Mouse (Mus musculus): ENCODE results near the gene Wdr78.

Wdr78 gene

GRCm38 (mm10) chr4:103056909-103057308 is 57.4 kb downstream of the Wdr78 start:
- DNase-seq (ENCODE audit: low spot score) = no peak

DNA sequence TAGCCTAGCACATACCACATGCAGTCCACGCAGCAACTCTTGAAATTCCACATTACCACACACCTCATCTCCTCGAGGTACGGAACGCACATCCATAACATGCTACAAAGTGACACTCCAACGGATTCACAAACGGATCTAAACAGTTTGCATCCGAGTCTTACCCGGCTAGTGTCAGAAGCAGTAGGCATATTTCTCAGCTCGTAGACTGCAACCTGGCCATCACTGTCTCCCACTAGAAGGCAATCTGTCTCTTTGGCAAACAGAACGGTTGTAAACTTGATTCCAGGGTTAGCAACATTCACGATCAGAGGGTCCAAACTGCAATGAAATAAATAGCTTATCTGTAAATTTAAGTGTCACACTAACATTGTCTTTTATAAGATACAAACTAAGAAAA is 66.3 kb downstream of the Wdr78 start:
- no peak for DNase-seq (ENCODE audit: low spot score)

DNA sequence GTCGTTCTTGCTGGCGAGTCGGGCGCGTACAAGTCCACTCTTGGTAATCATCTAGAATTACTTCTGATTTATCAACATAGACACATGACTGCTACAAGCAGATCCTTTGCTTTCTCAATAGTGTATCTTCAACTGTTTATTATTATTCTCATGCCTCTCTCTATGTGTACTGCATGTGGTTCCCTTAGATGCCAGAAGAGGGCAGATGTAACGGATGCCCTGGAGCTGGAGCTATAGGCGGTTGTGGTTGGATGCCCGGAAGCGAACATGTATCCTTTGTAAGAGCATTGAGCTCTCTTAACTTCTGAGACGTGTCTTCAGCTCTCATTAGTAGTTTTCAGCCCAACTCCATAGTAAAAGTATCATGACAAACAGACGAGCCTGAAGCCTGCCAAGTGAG is 71.4 kb downstream of the Wdr78 start:
- no peak for DNase-seq (ENCODE audit: low spot score)

DNA sequence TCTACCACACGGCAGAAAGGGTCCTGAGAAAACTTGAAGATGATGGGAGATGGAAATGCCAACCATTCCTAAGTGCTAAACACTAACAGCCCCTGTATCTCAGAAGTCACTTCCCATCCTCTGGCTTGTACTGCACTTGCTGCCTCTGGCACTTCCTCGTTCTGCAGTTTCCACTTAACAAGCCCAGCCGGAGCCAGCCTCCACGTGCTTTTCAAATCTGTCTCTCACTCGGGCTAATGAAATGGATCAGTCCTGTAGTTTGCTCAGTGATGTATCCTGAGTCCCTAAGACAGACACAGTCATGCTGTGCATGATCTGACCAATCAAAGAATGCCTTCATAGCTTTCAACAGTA is 74.5 kb downstream of the Wdr78 start:
- no peak for DNase-seq (ENCODE audit: low spot score)

DNA sequence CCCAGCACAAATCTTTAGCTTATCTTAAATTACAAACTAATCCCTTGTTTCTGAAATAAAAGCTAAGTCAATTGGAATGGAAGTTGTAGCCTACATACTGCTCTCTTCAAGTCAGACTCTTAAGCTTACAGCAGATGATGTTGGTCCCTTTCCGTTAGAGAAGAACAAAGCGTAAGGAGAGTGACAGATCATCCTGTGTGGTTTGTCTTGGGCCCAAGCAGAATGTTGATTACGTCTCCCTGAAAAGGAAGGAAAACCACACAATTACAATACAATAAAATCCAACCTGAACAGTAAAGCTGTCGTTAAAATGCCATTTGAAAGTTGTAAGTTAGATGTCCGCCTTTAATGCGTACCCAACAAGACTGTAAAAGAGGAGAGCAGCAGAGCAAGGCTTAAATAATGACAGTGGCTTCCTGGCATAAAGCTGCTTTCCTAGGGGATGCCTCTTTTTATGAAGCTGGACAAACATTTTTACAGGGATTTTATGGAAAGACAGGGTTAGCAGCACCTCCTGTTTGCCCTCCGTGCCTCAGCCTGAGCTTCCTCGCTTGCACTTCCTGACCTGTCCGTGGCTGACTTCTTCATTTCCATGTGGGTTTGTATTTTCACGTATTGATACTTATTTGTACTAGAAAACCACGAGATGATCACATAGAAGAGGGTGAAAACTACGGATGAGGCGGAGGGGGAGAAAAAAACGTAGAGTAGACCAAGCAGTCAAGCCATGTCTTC is 75.1 kb downstream of the Wdr78 start:
- no peak for DNase-seq (ENCODE audit: low spot score)

GRCm38 (mm10) chr4:103028177-103029088 is 85.9 kb downstream of the Wdr78 start:
- DNase-seq (ENCODE audit: low spot score) = no peak

DNA sequence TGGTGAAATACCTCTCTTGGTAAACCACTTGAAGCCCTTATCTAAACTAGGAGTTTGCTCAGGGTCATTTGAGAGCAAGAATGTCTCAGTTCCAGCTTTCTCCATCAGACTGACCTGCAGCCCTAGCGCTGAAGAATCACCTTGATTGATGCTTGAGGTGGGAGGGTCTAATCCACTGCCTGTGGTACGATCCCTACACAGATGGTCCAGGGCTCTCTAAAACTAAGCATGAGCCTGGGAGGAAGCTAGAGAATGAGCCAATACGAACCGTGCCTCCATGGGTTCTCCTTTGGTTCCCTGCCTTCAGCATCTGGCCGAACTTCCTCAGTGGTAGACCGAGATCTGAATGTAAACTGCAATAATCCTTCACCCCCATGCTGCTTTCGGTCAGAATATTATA is 86.6 kb downstream of the Wdr78 start:
- no peak for DNase-seq (ENCODE audit: low spot score)

DNA sequence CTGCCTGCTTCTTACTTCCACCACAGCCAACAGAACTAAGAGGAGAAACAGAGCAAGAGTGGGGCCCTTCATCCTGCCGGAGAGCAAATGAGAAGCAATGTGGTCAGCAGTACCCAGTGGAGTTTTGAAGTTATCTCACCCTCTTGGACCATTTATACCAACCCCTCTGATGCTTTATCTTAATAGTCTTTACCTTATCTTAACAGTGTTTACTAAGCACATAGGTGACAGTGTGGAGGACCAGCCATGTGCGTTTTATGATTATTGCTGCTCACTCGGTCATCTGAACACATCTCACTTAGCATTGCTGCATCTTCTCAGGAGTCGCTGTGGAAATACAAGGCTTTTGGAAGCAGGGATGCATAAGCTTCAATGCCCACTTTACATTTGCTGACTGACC is 87.7 kb downstream of the Wdr78 start, which contains the start of gene Insl5:
Gene Insl5, minus strand, starts transcription at position 222 of the 400 bp plus-strand sequence.
- no peak for DNase-seq (ENCODE audit: low spot score)

- DNase-seq (ENCODE audit: low spot score) = no peak
Observed at GRCm38 (mm10) chr4:103013490-103013889, 100.9 kb downstream of the Wdr78 start.

DNA sequence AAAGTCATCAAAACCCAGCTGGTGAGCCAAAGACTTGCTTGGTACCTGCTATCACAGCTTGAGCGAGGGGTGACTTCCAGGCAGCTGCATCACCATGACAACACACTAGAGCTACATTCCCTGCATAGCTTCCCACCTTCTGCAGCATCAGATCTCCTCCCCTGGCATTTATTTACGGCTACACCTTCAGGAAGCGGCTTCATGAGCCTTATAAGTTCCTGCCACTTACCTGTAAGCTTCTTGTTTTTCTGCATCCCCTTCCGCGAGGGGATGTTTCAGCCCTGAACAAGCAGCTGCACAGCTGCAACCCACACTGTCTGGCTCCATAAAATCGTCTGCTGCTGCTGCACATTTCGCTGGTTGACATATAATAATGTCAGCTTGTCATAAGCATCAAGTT is 102.5 kb downstream of the Wdr78 start:
- DNase-seq (ENCODE audit: low spot score) = no peak

GRCm38 (mm10) chr4:103010734-103011133 is 103.6 kb downstream of the Wdr78 start:
- no peak for DNase-seq (ENCODE audit: low spot score)

DNA sequence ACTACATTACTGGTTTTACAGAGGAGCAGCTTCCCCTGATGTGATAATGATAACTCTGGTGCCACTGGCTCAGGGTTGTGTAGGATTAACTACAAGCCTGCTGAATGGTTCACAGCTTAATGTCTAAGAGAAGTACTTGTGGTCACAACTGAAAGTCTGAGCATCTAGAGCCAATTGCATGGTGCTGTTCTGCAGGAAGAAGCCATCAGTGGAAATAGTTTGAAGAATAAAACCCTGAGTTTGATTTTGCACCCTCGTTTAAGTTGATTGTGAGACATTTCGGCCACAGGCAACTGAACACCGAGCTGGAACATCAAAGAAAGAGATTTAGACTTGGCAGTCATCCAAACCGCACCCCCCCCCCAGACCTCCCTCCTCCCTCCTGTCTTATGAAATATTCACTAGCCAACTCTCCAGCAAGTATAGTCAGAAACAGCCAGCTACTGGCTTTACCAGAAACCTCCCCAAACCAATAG is 107.4 kb downstream of the Wdr78 start:
- no peak for DNase-seq (ENCODE audit: low spot score)

DNA sequence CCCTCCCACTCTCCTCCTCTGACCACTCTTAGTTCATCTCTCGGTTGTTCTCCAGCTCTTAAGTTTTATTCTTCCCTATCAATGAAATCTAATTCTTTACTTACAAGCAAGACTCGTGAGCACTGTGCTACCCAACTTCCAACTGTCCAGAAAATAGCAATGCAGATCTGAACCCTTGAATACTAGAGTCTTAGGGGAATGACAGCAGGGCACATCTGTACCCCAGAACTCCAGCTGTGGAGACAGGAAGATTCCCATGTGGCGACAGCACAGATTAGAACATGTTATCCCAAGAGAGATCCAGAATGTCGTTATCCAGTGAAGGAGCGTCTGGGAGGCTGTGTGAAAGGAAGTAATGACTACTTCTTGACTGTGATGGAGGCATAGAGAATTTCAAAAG is 108.1 kb downstream of the Wdr78 start:
- no peak for DNase-seq (ENCODE audit: low spot score)

GRCm38 (mm10) chr4:103005190-103005945 is 109.0 kb downstream of the Wdr78 start:
- DNase-seq (ENCODE audit: low spot score) = no peak

DNA sequence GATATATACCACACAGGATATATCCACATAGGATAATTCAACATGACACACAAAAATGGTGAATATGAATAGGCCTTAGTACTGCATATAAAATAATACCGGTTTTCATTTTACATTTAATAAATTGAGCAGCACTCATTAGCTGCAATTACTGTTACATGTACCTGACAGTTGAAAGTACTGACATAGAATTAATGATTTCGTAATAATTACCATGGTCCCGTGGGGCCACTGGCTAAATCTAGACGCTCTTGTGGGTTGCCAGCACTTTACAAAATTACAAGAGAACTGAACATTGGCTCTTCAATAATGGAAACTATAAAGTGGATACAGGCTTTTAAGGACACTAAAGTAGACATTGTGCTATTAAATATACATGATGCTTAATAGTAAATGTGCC is 109.7 kb downstream of the Wdr78 start:
- DNase-seq (ENCODE audit: low spot score) = no peak

- DNase-seq (ENCODE audit: low spot score) = no peak
Observed at GRCm38 (mm10) chr4:102991685-102992084, 122.7 kb downstream of the Wdr78 start.

DNA sequence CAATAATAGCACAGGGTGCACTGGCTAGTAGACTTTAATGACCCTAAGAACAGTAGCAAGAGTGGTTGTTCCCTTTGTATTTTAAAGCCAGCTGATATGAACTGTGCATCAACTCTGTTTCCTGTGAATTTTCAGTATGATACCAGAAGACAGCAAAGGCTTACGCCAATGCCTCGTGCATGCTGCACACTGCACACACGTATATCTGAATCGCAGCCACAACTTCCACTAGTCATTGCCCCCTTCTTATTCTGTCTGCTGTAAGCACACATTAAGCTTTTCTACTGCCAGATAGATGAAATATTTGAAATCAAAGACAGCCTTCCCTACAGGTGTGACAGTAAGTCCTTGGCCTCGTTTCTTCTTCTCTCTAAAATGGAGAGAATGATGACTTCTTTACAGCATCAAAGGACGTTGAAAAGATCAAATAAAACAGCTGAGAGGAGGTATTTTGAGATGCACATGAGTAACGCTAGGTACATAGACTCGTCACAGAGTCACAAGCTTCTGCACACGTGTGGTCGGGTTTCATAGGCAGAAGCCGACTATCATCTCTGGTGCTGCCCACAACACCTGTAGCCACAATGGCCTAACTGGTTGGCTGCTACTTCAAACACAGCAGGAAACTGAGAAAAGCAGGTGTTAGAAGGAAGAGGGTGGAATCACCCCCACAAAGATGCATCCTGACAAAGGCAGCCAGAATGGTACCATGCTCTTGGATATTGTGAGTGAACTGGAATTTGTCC is 123.6 kb downstream of the Wdr78 start:
- DNase-seq (ENCODE audit: low spot score) = no peak

DNA sequence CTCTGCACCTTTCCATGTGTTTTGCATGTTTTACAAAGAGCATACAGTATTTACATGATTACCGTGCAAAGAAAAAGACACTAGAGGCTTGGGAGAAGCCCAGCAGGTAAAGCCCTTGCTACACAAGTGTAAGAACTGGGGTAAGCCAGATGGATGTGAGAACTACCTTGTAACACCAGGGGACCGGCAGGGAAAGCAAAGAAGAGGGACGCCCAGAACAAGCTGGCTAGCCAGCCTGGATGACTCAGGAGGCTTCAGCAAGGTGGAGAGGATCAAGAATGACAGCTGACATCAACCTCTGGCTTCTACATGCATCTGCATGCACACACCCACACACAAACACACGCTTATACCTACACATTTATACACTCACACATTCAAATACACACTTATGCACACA is 124.3 kb downstream of the Wdr78 start:
- DNase-seq (ENCODE audit: low spot score) = no peak

- no peak for DNase-seq (ENCODE audit: low spot score)
Observed at GRCm38 (mm10) chr4:102989391-102989790, 125.0 kb downstream of the Wdr78 start.

DNA sequence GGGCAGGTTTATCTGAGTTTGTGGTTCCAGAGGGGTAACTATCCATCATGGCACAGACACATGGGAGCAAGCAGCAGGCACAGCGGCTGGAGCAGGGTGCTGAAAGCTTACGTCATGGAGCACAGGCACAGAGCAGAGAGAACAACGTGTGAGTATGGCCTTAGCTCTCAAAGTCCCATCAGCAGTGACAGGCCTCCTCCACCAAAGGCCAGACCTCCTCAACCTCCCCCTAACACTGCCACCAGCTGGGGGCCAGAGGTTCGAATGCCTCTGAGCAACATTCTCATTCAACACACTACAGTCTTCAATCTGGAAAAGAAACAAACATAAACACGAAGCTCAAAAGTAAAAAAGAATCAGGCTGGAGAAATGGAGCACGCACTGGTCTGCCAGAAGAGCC is 125.8 kb downstream of the Wdr78 start:
- DNase-seq (ENCODE audit: low spot score) = no peak
